Mouse (Mus musculus) bone marrow macrophage, adult 2 months (primary cell): ENCODE measurements around the gene Gm5475.

Experiments
- CTCF ChIP-seq: IDR thresholded peaks from 2 replicates; pipeline ENCODE4 v1.5.1; 2012; ENCODE audit warnings: low read depth, mild to moderate bottlenecking, low read length, moderate library complexity
- POLR2A ChIP-seq: IDR thresholded peaks from 2 replicates; pipeline ENCODE4 v1.6.1; 2012; ENCODE audit warnings: mild to moderate bottlenecking, low read depth, low read length, borderline replicate concordance

DNA sequence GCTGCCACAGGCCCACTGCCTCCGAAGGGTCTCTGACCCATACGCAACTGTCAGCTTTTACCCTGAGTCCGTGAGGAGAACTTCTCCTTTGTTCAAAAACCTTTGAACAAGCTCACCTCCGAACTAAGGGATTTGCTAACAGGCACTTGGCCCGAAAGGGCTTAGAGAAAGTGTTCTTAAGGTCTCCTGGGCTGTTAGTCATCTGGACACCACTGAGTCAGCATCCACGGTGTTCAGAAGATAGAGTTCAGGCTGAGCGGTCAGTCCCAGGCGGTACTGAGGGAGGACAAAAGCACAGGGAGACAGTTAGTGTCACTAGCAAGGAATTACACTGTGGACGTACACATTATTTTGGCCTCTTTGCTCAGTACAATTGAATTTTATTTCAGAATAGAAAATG is 33.1 kb upstream of the Gm5475 start:
- TF ChIP-seq CTCF (no peak), POLR2A (no peak)
